In the genomic region with DNA sequence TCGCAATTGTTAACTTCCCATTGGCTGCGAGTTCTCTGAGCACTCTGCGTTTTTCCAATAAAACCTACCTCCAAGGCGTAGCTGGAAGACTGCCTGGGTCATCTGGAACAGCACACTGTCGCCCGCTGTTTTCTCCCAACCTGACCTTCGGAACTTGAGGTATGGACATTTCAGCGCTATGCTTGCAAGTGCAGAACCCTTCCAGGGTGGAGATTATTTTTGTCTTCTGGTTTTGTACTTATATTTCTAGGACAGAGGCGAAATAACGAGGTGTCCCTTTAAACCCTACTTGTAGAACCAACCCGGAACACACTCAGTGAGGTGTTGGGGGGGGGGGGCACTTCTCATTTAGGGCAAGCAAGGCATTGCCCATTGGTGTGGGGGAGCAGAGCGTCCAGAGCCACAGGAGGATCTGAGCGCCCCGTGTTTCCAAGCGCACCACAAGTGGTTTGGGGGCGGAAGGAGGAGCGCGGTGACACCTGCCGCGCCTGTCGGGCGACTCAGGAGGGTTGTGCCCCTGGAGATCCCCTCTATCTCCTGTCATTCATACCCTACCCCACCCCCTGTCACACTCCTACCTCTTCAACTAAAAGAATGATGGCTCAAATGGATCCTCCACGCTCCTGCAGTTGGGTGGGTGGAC, we compare ENCODE assay signal across 8 mouse cellular contexts. TPM values are rescaled to one million over a fixed set of nuclear protein-coding genes. Genes with fewer than 3 reads are reported as not detected.
DNase-seq lines count a peak whose midpoint lies in the region; ATAC-seq and TF ChIP-seq lines count a peak whose summit lies in the region.

Thrb (plus strand) TSS at position 576 of the 643 bp plus-strand sequence.

- DNase-seq in G1E (ENCODE audit: low spot score) (peak; percentile 56), MN1 (ENCODE audit: low spot score) (no peak)
- DNase-seq in adrenal gland, postnatal 4 days (ENCODE audit: low spot score in 2 of 2): peak; percentile 7 to 9
- peak; percentile 31 to 40 for DNase-seq in heart, postnatal 10 days
- DNase-seq in kidney, postnatal 14 days: peak; percentile 59
- DNase-seq in liver, embryonic 13.5 days: no peak
- DNase-seq in neural tube, embryonic 10.5 days (ENCODE audit: extremely low spot score, low spot score): peak; percentile 29

- intact Hi-C loops in heart, postnatal 10 days (cut with DNase I): loop anchor here (2.0 to 10.0 kb wide), 8 partner anchors 82 to 625 kb away; no protein-coding TSS in a partner anchor

- no peak within 1 kb of the TSS for H3K27ac ChIP-seq in forebrain, embryonic 12.5 days
- peak within 1 kb of the TSS; percentile 5; the same call in 1 of the 2 replicates for H3K27ac ChIP-seq in liver, embryonic 13.5 days

- no peaks in the 10 kb centered on the region for H3K9me3 ChIP-seq in G1E (replicated peaks)
- no peaks in the 10 kb centered on the region for H3K9me3 ChIP-seq in forebrain, embryonic 12.5 days
- H3K9me3 ChIP-seq in liver, embryonic 13.5 days (replicated peaks): no peaks in the 10 kb centered on the region

- no peak for TF ChIP-seq CTCF in G1E (IDR thresholded peaks at IDR 0.05; ENCODE audit: low read depth, low read length)

- peak within 1 kb of the TSS; percentile 95 for H3K4me3 ChIP-seq in G1E (ENCODE audit: low read depth, low read length)
- H3K4me3 ChIP-seq in forebrain, embryonic 12.5 days (replicated peaks): peak within 1 kb of the TSS; percentile 69
- peak within 1 kb of the TSS; percentile 57 for H3K4me3 ChIP-seq in liver, embryonic 13.5 days (replicated peaks)

- ATAC-seq in G1E (ENCODE audit: extremely low read depth, insufficient number of reproducible peaks, low FRiP score, poor library complexity, severe bottlenecking): peak; percentile 4; the same call in 1 of the 2 replicates
- no peak; the same call in 1 of the 2 replicates for ATAC-seq in forebrain, embryonic 12.5 days (ENCODE audit: low FRiP score)
- ATAC-seq in liver, embryonic 13.5 days (ENCODE audit: low read depth): peak; percentile 19; the same call in 1 of the 2 replicates

- H3K27me3 ChIP-seq in G1E (ENCODE audit: insufficient read depth, low read length): no peaks in the 10 kb centered on the region
- H3K27me3 ChIP-seq in forebrain, embryonic 12.5 days: peaks cover 23% of the 10 kb centered on the region
- H3K27me3 ChIP-seq in liver, embryonic 13.5 days: peaks cover 51% of the 10 kb centered on the region

- peaks cover 25% of the 10 kb centered on the region for H3K4me1 ChIP-seq in G1E (ENCODE audit: insufficient read depth, low read depth, low read length)
- H3K4me1 ChIP-seq in forebrain, embryonic 12.5 days: peaks cover 18% of the 10 kb centered on the region
- H3K4me1 ChIP-seq in liver, embryonic 13.5 days (replicated peaks): no peaks in the 10 kb centered on the region

- no peaks in the 10 kb centered on the region for H3K36me3 ChIP-seq in G1E (replicated peaks)
- no peaks in the 10 kb centered on the region for H3K36me3 ChIP-seq in forebrain, embryonic 12.5 days (replicated peaks)
- no peaks in the 10 kb centered on the region for H3K36me3 ChIP-seq in liver, embryonic 13.5 days

- peak within 1 kb of the TSS; percentile 61 for H3K9ac ChIP-seq in forebrain, embryonic 12.5 days
- H3K9ac ChIP-seq in liver, embryonic 13.5 days: peak within 1 kb of the TSS; percentile 57

- 2% methylated on average over 23 of the region's 23 CpGs for WGBS in forebrain, embryonic 12.5 days
- 1% methylated on average over 23 of the region's 23 CpGs for WGBS in liver, embryonic 13.5 days (ENCODE audit: insufficient replicate concordance)

- peak within 1 kb of the TSS; percentile 98 for H3K4me2 ChIP-seq in forebrain, embryonic 12.5 days
- H3K4me2 ChIP-seq in liver, embryonic 13.5 days: peak within 1 kb of the TSS; percentile 69

RNA-seq across cellular contexts. Expression of gene Thrb, which starts in this region (rescaled TPM):
- 17.8 and 26.7 TPM in 2 replicates for total RNA-seq in G1E (2014; fragmentation: Nextera tagmentation)
- 7.0 and 9.6 TPM in 2 replicates for total RNA-seq in G1E (2017)
- polyA plus RNA-seq in G1E (2012): 4.4 and 6.3 TPM in 2 replicates
- 10 to 100 TPM; 43.1 to 46.0 TPM for total RNA-seq in adrenal gland, postnatal 4 days (2021)
- 1.1 and 1.3 TPM in 2 replicates for polyA plus RNA-seq in forebrain, embryonic 12.5 days (2016; fragmentation: Nextera tagmentation; extraction: Ambion mirVana)
- 10 to 100 TPM in 1 of 2 experiments, 1 to 10 TPM in 1; 8.6 to 10.9 TPM for total RNA-seq in heart, postnatal 10 days (2021)
- polyA plus RNA-seq in liver, embryonic 13.5 days (2015; fragmentation: Nextera tagmentation; extraction: Ambion mirVana): 1.3 and 1.9 TPM in 2 replicates

Comparison
In these comparisons a context has a peak if more than half of its experiments do, and no peak if none do; other contexts are left out.
1. DNase-seq: peak in G1E (single experiment), adrenal gland, postnatal 4 days (2 of 2), heart, postnatal 10 days (2 of 2), kidney, postnatal 14 days (single experiment) and neural tube, embryonic 10.5 days (single experiment); none in liver, embryonic 13.5 days (single experiment) and MN1 (single experiment).
2. Peak in every context shown above with its lines, with median percentiles within 50 percentile points of each other: H3K4me3 ChIP-seq.